Mouse (Mus musculus) midbrain, embryonic 16.5 days (tissue): ENCODE measurements around the gene Olfr525. TPM values are rescaled to one million over a fixed set of nuclear protein-coding genes. Genes with fewer than 3 reads are reported as not detected.

Source experiments
- ATAC-seq: fragments of 200-750 bp; cut with Nextera tagmentation; 2 replicates; pipeline ENCODE4 v1.8.0; 2017; ENCODE audit warnings: moderate TSS enrichment
- H3K27ac ChIP-seq: fragments of 300-500 bp; sonication (generic); 2 replicates; pipeline ENCODE4 v1.5.1; 2014; ENCODE audit warnings: mild to moderate bottlenecking, low read length, mixed read lengths
- H3K27me3 ChIP-seq: fragments of 300-500 bp; sonication (generic); 2 replicates; pipeline ENCODE4 v1.6.1; 2014; ENCODE audit warnings: low read depth, low read length, mixed read lengths; ENCODE audit not compliant: control insufficient read depth, insufficient read depth
- H3K36me3 ChIP-seq: fragments of 300-500 bp; sonication (generic); 2 replicates; pipeline ENCODE4 v1.6.1; 2014; ENCODE audit warnings: mild to moderate bottlenecking, low read length, moderate library complexity, mixed read lengths; ENCODE audit not compliant: control insufficient read depth, insufficient read depth
- H3K4me1 ChIP-seq: fragments of 300-500 bp; sonication (generic); 2 replicates; pipeline ENCODE4 v1.6.1; 2014; ENCODE audit warnings: mild to moderate bottlenecking, low read length, mixed read lengths; ENCODE audit not compliant: control insufficient read depth, insufficient read depth
- H3K4me2 ChIP-seq: fragments of 300-500 bp; sonication (generic); 2 replicates; pipeline ENCODE4 v1.6.1; 2014; ENCODE audit warnings: mild to moderate bottlenecking, low read length, mixed read lengths
- H3K4me3 ChIP-seq: fragments of 300-500 bp; sonication (generic); 2 replicates; pipeline ENCODE4 v1.5.1; 2014; ENCODE audit warnings: low read depth, mild to moderate bottlenecking, low read length, moderate library complexity, mixed read lengths
- H3K9ac ChIP-seq: fragments of 300-500 bp; sonication (generic); 2 replicates; pipeline ENCODE4 v1.6.1; 2014; ENCODE audit warnings: low read depth, low read length, mixed read lengths
- H3K9me3 ChIP-seq: fragments of 300-500 bp; sonication (generic); replicated peaks from 2 replicates; pipeline ENCODE4 v1.6.1; 2014; ENCODE audit warnings: mild to moderate bottlenecking, low read length, mixed read lengths; ENCODE audit not compliant: control insufficient read depth, poor library complexity, severe bottlenecking
- WGBS: fragments of 180-500 bp; shearing (Covaris S2); extraction: QIAGEN DNeasy Blood & Tissue Kit; methylation state at CpG from one replicate; pipeline ENCODE4 v1.1.7; 2014; 5-methylcytosine and 5-hydroxymethylcytosine counted together
- polyA plus RNA-seq: library from polyadenylated mRNA; unstranded; fragments of >200 nt; fragmentation: Nextera tagmentation; extraction: Ambion mirVana; gene quantifications from 2 replicates; pipeline ENCODE4 v1.2.1, GENCODE M21; 2015

Olfr525 gene
- polyA plus RNA-seq, 1 experiment from 2014 or later, result not detected

DNA sequence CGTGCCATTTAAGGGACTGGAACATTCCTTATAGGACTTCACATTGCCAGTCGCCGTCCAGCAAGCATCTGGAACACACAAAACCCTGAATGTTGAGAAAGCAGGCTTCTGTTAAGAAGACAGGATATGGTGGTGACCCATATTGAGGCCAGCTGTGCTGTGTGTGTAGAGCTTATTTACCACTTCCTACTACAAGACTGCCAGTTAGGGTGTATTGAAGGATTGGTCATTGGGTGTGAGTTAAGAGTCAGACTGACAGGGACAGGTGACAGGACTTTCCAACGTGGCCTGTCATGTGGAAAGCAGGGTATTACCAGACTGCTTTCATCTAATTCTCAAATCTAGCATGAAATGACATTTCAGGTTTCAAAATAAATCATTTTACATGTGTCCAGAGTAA lies 53.6 kb downstream of the Olfr525 start:
- no peaks in the 10 kb centered on the region for H3K9me3 ChIP-seq
- ATAC-seq, result no peak
- no peaks in the 10 kb centered on the region for H3K36me3 ChIP-seq
- H3K27me3 ChIP-seq, result no peaks in the 10 kb centered on the region
- H3K9ac ChIP-seq, result no peak overlapping the region
- WGBS, result 78% methylated on average over 4 of the region's 4 CpGs
- no peak overlapping the region for H3K4me2 ChIP-seq
- H3K27ac ChIP-seq, result no peak overlapping the region
- H3K4me3 ChIP-seq, result no peak overlapping the region
- no peaks in the 10 kb centered on the region for H3K4me1 ChIP-seq

DNA sequence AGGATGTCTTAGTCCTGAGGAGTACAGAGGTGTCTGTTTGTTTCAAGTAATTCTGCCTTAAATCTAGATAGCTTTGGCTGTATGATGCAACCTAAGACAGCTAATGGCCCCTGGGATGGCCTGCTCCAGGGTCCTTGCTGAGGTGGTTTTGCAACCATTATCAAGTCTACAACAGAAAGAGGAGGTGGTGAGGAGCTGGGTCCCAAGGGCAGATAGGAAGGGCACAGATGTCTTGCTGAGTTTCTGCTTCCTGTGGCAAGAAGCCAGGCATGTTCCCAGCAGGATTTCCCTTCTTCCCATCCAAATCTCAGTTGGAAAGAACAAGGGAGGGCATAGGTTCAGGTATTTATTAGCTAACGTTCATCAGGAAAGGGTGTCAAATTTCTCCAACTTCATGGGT lies 55.6 kb downstream of the Olfr525 start, which contains the start of gene Olfr530:
Gene Olfr530 (minus strand): TSS at position 101 of the 400 bp plus-strand sequence.
- no peak within 1 kb of the TSS for H3K4me2 ChIP-seq
- no peak within 1 kb of the TSS for H3K4me3 ChIP-seq
- H3K27ac ChIP-seq, result no peak within 1 kb of the TSS
- no peaks in the 10 kb centered on the region for H3K9me3 ChIP-seq
- no peaks in the 10 kb centered on the region for H3K36me3 ChIP-seq
- 71% methylated on average over 1 of the region's 1 CpGs for WGBS
- H3K27me3 ChIP-seq, result no peaks in the 10 kb centered on the region
- no peak within 1 kb of the TSS for H3K9ac ChIP-seq
- H3K4me1 ChIP-seq, result no peaks in the 10 kb centered on the region
- ATAC-seq, result no peak

DNA sequence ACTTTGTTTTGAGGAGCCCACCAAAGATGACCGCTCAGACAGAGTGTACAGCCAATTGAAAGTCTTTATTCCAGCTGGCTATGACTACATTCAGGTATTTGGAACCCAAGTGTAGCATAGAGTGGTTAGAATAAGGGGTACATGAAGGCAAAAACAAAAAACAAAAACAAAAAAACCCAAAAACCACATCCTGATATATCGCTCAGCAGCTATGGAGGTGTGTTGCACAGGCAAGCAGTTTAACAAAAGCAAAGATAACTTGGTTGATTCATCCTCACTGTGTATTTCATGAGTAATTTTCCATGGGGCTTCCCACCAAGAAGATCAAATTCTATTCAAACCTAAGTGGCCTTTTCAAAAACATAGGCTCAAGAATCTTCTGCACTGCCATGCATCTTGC lies 56.3 kb downstream of the Olfr525 start:
- ATAC-seq, result no peak
- H3K4me2 ChIP-seq, result no peak overlapping the region
- H3K4me3 ChIP-seq, result no peak overlapping the region
- no peaks in the 10 kb centered on the region for H3K4me1 ChIP-seq
- H3K27me3 ChIP-seq, result no peaks in the 10 kb centered on the region
- 99% methylated on average over 2 of the region's 2 CpGs for WGBS
- H3K36me3 ChIP-seq, result no peaks in the 10 kb centered on the region
- no peak overlapping the region for H3K9ac ChIP-seq
- no peak overlapping the region for H3K27ac ChIP-seq
- H3K9me3 ChIP-seq, result no peaks in the 10 kb centered on the region

Other genes starting within 250 kb of the Olfr525 start
- 299 and 401 TPM in 2 replicates for gene Caly, start 238.3 kb upstream of the Olfr525 start, polyA plus RNA-seq
- not detected in 2 replicates for gene Prap1, start 227.5 kb upstream of the Olfr525 start, polyA plus RNA-seq
- gene Fuom, start 218.4 kb upstream of the Olfr525 start, polyA plus RNA-seq, result 32.2 and 33.3 TPM in 2 replicates
- 6.7 and 8.3 TPM in 2 replicates for gene Paox, start 205.1 kb upstream of the Olfr525 start, polyA plus RNA-seq
- gene Echs1, start 204.4 kb upstream of the Olfr525 start, polyA plus RNA-seq, result 111 TPM in 2 replicates
- 26.7 and 32.6 TPM in 2 replicates for gene Mtg1, start 183.3 kb upstream of the Olfr525 start, polyA plus RNA-seq
- gene Sprn, start 166.0 kb upstream of the Olfr525 start, polyA plus RNA-seq, result 26.7 and 29.2 TPM in 2 replicates
- not detected in 2 replicates for gene Olfr522, start 156.1 kb upstream of the Olfr525 start, polyA plus RNA-seq
- not detected in 2 replicates for gene Olfr523, start 147.6 kb upstream of the Olfr525 start, polyA plus RNA-seq
- not detected in 2 replicates for gene Olfr524, start 114.9 kb upstream of the Olfr525 start, polyA plus RNA-seq
- not detected in 2 replicates for gene Cd163l1, start 102.6 kb upstream of the Olfr525 start, polyA plus RNA-seq
- not detected in 2 replicates for gene 5830411N06Rik, start 73.6 kb upstream of the Olfr525 start, polyA plus RNA-seq
- not detected in 2 replicates for gene Olfr527, start 13.2 kb downstream of the Olfr525 start, polyA plus RNA-seq
- gene Olfr60, start 40.8 kb downstream of the Olfr525 start, polyA plus RNA-seq, result not detected in 2 replicates
- not detected in 2 replicates for gene Olfr530, start 55.5 kb downstream of the Olfr525 start, polyA plus RNA-seq
- gene Olfr531, start 82.1 kb downstream of the Olfr525 start, polyA plus RNA-seq, result not detected in 2 replicates
- gene Olfr532, start 100.8 kb downstream of the Olfr525 start, polyA plus RNA-seq, result not detected in 2 replicates
- not detected in 2 replicates for gene Olfr533, start 142.5 kb downstream of the Olfr525 start, polyA plus RNA-seq
- gene Olfr535, start 163.4 kb downstream of the Olfr525 start, polyA plus RNA-seq, result not detected in 2 replicates
- gene Olfr536, start 186.5 kb downstream of the Olfr525 start, polyA plus RNA-seq, result not detected in 2 replicates
- gene Olfr538, start 247.0 kb downstream of the Olfr525 start, polyA plus RNA-seq, result not detected in 2 replicates